Mouse (Mus musculus) adrenal gland, adult 18-20 months (tissue): Measurements from ENCODE around the gene Irx6. TPM values are rescaled to one million over a fixed set of nuclear protein-coding genes. Genes with fewer than 3 reads are reported as not detected.
A peak's percentile ranks its signal among the peaks of the same experiment; 100 is the strongest.

ENCODE experiments used
- DNase-seq, 2 experiments: peaks; one replicate each; pipeline ENCODE4 v3.0.0; 2021 to 2022; ENCODE audit warnings: low spot score in 2 of 2
- total RNA-seq, 2 experiments: library from RNA; stranded (reverse); gene quantifications; 1 replicate in 1 of 2; 2 replicates in 1 of 2; pipeline ENCODE4 v1.2.3; 2021

Irx6 gene
- total RNA-seq, 2 experiments from 2014 or later, result not detected

GRCm38 (mm10) chr8:92721266-92721935, 47.3 kb downstream of the Irx6 start:
- DNase-seq, result peak in 1 of 2 experiments; percentile 30

DNA sequence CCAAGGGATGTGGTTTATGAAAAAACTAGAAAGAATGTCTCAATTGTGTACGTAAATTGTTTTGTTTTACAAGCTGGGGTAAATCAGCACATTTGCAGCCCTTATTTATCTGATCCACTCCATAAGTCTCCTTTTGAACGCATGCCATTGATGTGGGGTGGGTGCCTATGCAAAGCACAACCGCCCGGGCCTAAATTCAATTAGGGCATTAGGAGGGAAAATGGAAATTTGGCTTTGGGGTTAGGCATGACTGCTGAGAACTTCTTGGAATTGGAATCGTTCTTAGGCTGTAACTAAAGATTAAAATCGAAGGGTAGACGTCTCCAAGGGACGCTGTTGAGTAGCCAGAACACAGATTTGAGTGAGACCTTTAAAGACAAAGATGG, 47.8 kb downstream of the Irx6 start:
- DNase-seq, result no peak

DNA sequence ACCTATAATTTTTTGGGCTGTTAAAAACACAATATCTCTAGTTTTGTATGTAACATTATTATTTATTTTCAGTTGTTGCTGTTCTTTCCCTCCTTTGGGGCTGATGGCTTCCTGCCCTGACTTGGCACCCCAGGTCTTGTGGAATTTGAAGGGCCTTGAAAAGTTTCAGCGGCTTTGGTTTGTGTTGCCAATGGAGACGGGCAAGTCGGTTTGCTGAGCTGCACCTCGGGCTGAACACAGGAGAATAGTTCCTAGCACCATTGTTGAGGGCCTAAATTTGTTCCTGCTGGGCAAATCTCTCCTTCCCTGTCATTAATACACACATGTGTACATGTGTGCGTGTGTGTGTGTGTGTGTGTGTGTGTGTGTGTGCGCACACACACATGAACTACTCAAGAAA, 49.2 kb downstream of the Irx6 start:
- DNase-seq, result no peak

DNA sequence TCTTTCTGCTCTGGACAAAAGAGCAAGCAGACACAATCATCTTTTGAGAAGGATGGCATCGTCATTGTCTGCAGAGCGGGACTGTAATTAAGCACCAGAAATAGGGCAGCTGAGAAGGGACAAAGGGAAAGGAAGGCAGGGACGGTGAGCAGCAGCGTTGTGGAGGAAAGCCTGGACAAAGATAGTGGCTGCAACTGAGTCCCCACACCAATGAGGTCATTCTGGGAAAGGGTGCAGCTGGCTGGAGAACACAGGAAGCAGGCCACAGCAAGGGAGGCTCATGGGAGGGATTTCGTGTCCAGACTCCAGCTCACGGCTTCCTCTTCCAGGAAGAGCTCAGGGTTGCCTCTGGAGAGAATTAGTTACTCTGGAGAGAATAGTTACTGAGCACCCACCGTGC, 49.9 kb downstream of the Irx6 start:
- DNase-seq, result no peak

GRCm38 (mm10) chr8:92724359-92724758, 50.3 kb downstream of the Irx6 start:
- DNase-seq, result no peak

Other genes with a start within 250 kb of the Irx6 start
- 10 to 100 TPM; 18.1 to 46.2 TPM for gene Mmp2, start 153.0 kb downstream of the Irx6 start, total RNA-seq
- gene Lpcat2, start 181.1 kb downstream of the Irx6 start, total RNA-seq, result 10 to 100 TPM in 1 of 2 experiments, 1 to 10 TPM in 1; 2.0 to 16.3 TPM
- 1 to 10 TPM in 1 of 2 experiments, not detected in 1; 1.2 TPM for gene Capns2, start 227.1 kb downstream of the Irx6 start, total RNA-seq